Mouse (Mus musculus) embryonic facial prominence, embryonic 11.5 days (tissue): ENCODE results near the gene Gm21739. TPM values are rescaled to one million over a fixed set of nuclear protein-coding genes. Genes with fewer than 3 reads are reported as not detected.
"Not testable (repeated sequence)": the region's sequence is repeated elsewhere in the genome, so short reads cannot be mapped to it uniquely, and the experiment has no call there.

Experiments used
- ATAC-seq: fragments of 200-750 bp; cut with Nextera tagmentation; replicated peaks from 2 replicates; pipeline ENCODE4 v1.8.0; 2017; ENCODE audit warnings: low read depth; ENCODE audit not compliant: insufficient number of reproducible peaks, low FRiP score, low TSS enrichment
- DNase-seq: peaks from one replicate; pipeline ENCODE4 v3.0.0-alpha.2; 2015; ENCODE audit warnings: low spot score
- H3K27ac ChIP-seq: fragments of 300-500 bp; sonication (generic); replicated peaks from 2 replicates; pipeline ENCODE4 v1.5.1; 2014; ENCODE audit warnings: mild to moderate bottlenecking, low read depth, low read length, control low read depth
- H3K27me3 ChIP-seq: fragments of 300-500 bp; sonication (generic); 2 replicates; pipeline ENCODE4 v1.6.1; 2014; ENCODE audit warnings: mild to moderate bottlenecking, low read length, moderate library complexity, mixed read lengths; ENCODE audit not compliant: control insufficient read depth, insufficient read depth
- H3K36me3 ChIP-seq: fragments of 300-500 bp; sonication (generic); replicated peaks from 2 replicates; pipeline ENCODE4 v1.6.1; 2014; ENCODE audit warnings: low read depth, mild to moderate bottlenecking, low read length, moderate library complexity, mixed read lengths; ENCODE audit not compliant: control insufficient read depth, insufficient read depth
- H3K4me1 ChIP-seq: fragments of 300-500 bp; sonication (generic); 2 replicates; pipeline ENCODE4 v1.6.1; 2014; ENCODE audit warnings: low read length, mixed read lengths; ENCODE audit not compliant: control insufficient read depth, insufficient read depth
- H3K4me2 ChIP-seq: fragments of 300-500 bp; sonication (generic); 2 replicates; pipeline ENCODE4 v1.6.1; 2014; ENCODE audit warnings: low read depth, mild to moderate bottlenecking, control low read depth, low read length, moderate library complexity
- H3K4me3 ChIP-seq: fragments of 300-500 bp; sonication (generic); 2 replicates; pipeline ENCODE4 v1.5.1; 2014; ENCODE audit warnings: low read depth, low read length, control low read depth
- H3K9ac ChIP-seq: fragments of 300-500 bp; sonication (generic); replicated peaks from 2 replicates; pipeline ENCODE4 v1.6.1; 2014; ENCODE audit warnings: mild to moderate bottlenecking, control low read depth, low read length
- H3K9me3 ChIP-seq: fragments of 300-500 bp; sonication (generic); replicated peaks from 2 replicates; pipeline ENCODE4 v1.6.1; 2016; ENCODE audit warnings: mild to moderate bottlenecking, low read length, inconsistent platforms, mixed read lengths; ENCODE audit not compliant: control insufficient read depth
- WGBS: fragments of 180-500 bp; shearing (Covaris S2); extraction: QIAGEN DNeasy Blood & Tissue Kit; methylation state at CpG from one replicate; pipeline ENCODE4 v1.1.7; 2014; 5-methylcytosine and 5-hydroxymethylcytosine counted together
- polyA plus RNA-seq: library from polyadenylated mRNA; unstranded; fragments of >200 nt; fragmentation: Nextera tagmentation; extraction: Ambion mirVana; gene quantifications from 2 replicates; pipeline ENCODE4 v1.2.1, GENCODE M21; 2014

Gene Gm21739
- polyA plus RNA-seq = not detected in 2 replicates

GRCm38 (mm10) chrY:44264344-44264743, at the start of gene Gm21739:
Gene Gm21739 (minus strand): TSS chrY:44264444.
- WGBS = no CpG with 5 or more reads among the region's 6 CpGs
- H3K4me1 ChIP-seq, H3K4me2 ChIP-seq, H3K4me3 ChIP-seq, H3K27ac ChIP-seq, ATAC-seq, H3K27me3 ChIP-seq, DNase-seq, H3K9me3 ChIP-seq, H3K36me3 ChIP-seq, H3K9ac ChIP-seq: not testable (repeated sequence)
